Mouse (Mus musculus) kidney, adult 2 months (tissue): ENCODE data around the gene Tspan18.

ENCODE experiments used
- CTCF ChIP-seq: fragments of 200-500 bp; conservative IDR thresholded peaks from 2 replicates; pipeline ENCODE4 v1.5.1; 2011; ENCODE audit warnings: low read depth, mild to moderate bottlenecking, control low read depth, low read length, moderate library complexity, mixed read lengths; ENCODE audit not compliant: insufficient read depth, insufficient read length
- POLR2A ChIP-seq: fragments of 200-500 bp; IDR thresholded peaks from one replicate; pipeline ENCODE4 v1.6.1; 2011; ENCODE audit warnings: low read depth, low read length, control low read depth

DNA sequence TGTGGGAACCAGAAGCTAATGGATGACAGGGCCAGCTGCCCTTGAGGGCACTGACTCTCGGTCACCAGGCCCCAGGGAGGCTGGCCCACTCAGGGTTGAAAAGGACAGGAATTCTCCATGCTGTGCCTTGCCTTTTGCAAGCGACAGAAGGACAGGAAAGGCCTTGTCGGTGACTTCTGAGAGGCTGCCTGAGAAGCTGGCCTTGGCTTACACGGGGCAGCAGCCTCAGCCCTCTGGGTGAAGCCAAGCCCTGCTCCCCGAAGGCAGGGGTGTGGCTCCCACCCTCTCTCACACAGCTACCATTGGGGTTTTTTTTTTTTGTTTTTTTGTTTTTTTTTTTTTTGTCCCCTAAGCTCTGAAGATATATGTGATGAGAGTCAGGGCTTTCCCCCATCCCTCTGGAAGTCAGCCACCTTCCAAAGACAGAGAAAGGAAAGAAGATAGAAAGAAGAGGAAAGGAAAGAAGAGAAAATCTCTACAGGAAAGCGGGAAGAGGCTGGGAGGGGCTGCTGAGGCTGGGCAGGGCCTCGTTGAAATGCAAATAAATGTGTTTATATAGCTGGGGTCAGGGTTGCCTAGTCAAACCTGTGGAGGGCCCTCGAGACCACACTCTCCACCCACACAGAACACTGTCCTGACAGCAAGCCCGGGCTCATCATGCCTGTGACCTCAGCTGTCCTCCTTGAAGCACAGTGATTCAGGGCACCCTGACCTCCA lies 143.4 kb downstream of the Tspan18 start:
- TF ChIP-seq CTCF (no peak), POLR2A (no peak)
